In genomic region chr9:16063447-16063846, GRCm38 (mm10) we compare ENCODE assay signal across 25 mouse cellular contexts.
DNase-seq lines count a peak whose midpoint lies in the region; ATAC-seq and TF ChIP-seq lines count a peak whose summit lies in the region.
"Had no signal": no experiment of that assay in that cellular context is flagged by ENCODE, and none has a peak within 500 bp of the region (broad histone marks: within the 10 kb centered on the region; RNA-seq: fewer than 3 reads in every experiment).

No protein-coding gene starts in this region.

- H3K36me3 ChIP-seq in limb, embryonic 11.5 days (ENCODE audit: control insufficient read depth, insufficient read depth, low read length): no peaks in the 10 kb centered on the region
- H3K36me3 ChIP-seq in limb, embryonic 10.5 days: no peaks in the 10 kb centered on the region
- no peaks in the 10 kb centered on the region for H3K36me3 ChIP-seq in limb, embryonic 14.5 days (ENCODE audit: control insufficient read depth, insufficient read depth, low read length)
- H3K36me3 ChIP-seq: embryonic facial prominence, embryonic 12.5 days; embryonic facial prominence, embryonic 15.5 days; forebrain, embryonic 10.5 days; forebrain, embryonic 12.5 days had no signal

- H3K4me2 ChIP-seq in limb, embryonic 11.5 days (ENCODE audit: low read depth, severe bottlenecking): no peak overlapping the region
- no peak overlapping the region for H3K4me2 ChIP-seq in limb, embryonic 14.5 days (replicated peaks; ENCODE audit: low read depth, low read length, severe bottlenecking)
- H3K4me2 ChIP-seq: embryonic facial prominence, embryonic 12.5 days; embryonic facial prominence, embryonic 15.5 days; forebrain, embryonic 12.5 days had no signal

- H3K4me3 ChIP-seq in limb, embryonic 11.5 days (ENCODE audit: low read depth, low read length): no peak overlapping the region
- H3K4me3 ChIP-seq in limb, embryonic 10.5 days: no peak overlapping the region
- H3K4me3 ChIP-seq in limb, embryonic 14.5 days (replicated peaks; ENCODE audit: low read length): no peak overlapping the region
- H3K4me3 ChIP-seq: embryonic facial prominence, embryonic 12.5 days; embryonic facial prominence, embryonic 15.5 days; erythroblast, embryonic 14.5 days; forebrain, embryonic 10.5 days; forebrain, embryonic 12.5 days had no signal

- TF ChIP-seq POLR2A in limb, embryonic 14.5 days (IDR thresholded peaks at IDR 0.05; ENCODE audit: borderline replicate concordance, extremely low read depth, insufficient read depth, insufficient read length): no peak

- H3K27me3 ChIP-seq in limb, embryonic 11.5 days (ENCODE audit: control insufficient read depth, insufficient read depth, low read length): no peaks in the 10 kb centered on the region
- no peaks in the 10 kb centered on the region for H3K27me3 ChIP-seq in limb, embryonic 10.5 days (ENCODE audit: low read depth, poor library complexity, severe bottlenecking)
- H3K27me3 ChIP-seq in limb, embryonic 14.5 days (ENCODE audit: control insufficient read depth, insufficient read depth, low read length): no peaks in the 10 kb centered on the region
- H3K27me3 ChIP-seq: embryonic facial prominence, embryonic 12.5 days; embryonic facial prominence, embryonic 15.5 days; forebrain, embryonic 12.5 days; Patski had no signal

- 70% methylated on average over 4 of the region's 4 CpGs for WGBS in limb, embryonic 11.5 days
- WGBS in limb, embryonic 10.5 days: 89% methylated on average over 4 of the region's 4 CpGs
- WGBS in limb, embryonic 14.5 days: 61% methylated on average over 4 of the region's 4 CpGs

- no peak overlapping the region for H3K9ac ChIP-seq in limb, embryonic 11.5 days (ENCODE audit: low read length)
- H3K9ac ChIP-seq in limb, embryonic 14.5 days (ENCODE audit: low read depth, low read length, severe bottlenecking): no peak overlapping the region
- H3K9ac ChIP-seq: embryonic facial prominence, embryonic 12.5 days; embryonic facial prominence, embryonic 15.5 days; forebrain, embryonic 12.5 days had no signal

- 0 out of 2 replicates have a peak, but pooled peaks have one; percentile 57 for ATAC-seq in limb, embryonic 11.5 days (ENCODE audit: insufficient number of reproducible peaks, low FRiP score, low TSS enrichment, low read depth)
- ATAC-seq in limb, embryonic 14.5 days (ENCODE audit: low FRiP score, low read depth): 0 out of 2 replicates have a peak, but pooled peaks have one; percentile 47
- ATAC-seq: activated CD4-positive, CD25-positive, alpha-beta regulatory T cell, adult 4 months; forebrain, embryonic 14.5 days; forebrain, embryonic 16.5 days; Patski had no signal

- H3K27ac ChIP-seq in limb, embryonic 11.5 days (replicated peaks; ENCODE audit: low read depth, low read length): no peak overlapping the region
- no peak overlapping the region for H3K27ac ChIP-seq in limb, embryonic 10.5 days
- no peak overlapping the region for H3K27ac ChIP-seq in limb, embryonic 14.5 days (replicated peaks; ENCODE audit: low read depth, low read length)
- H3K27ac ChIP-seq: embryonic facial prominence, embryonic 12.5 days; embryonic facial prominence, embryonic 15.5 days; forebrain, embryonic 10.5 days; forebrain, embryonic 12.5 days had no signal

- DNase-seq in limb, embryonic 11.5 days (ENCODE audit: low spot score): no peak
- no peak for DNase-seq in limb, embryonic 10.5 days (ENCODE audit: low spot score)
- DNase-seq in brain, adult 2 months (ENCODE audit: low read depth, low spot score): peak; percentile 5
- DNase-seq in limb, embryonic 14.5 days (ENCODE audit: low spot score): no peak
- DNase-seq in MN1 (ENCODE audit: low spot score): no peak
- no peak for DNase-seq in thymus, postnatal 0 days (ENCODE audit: low spot score)
- DNase-seq: adrenal gland, adult 8-10 months; adrenal gland, postnatal 14 days; adrenal gland, postnatal 36 days; cerebellum, adult 11 months; cerebellum, adult 18-20 months; cerebellum, adult 8-10 months; cerebellum, adult 9-11 months; cerebellum, postnatal 14 days; cerebellum, postnatal 36 days; embryo, embryonic 11 days had no signal

- no peaks in the 10 kb centered on the region for H3K9me3 ChIP-seq in limb, embryonic 11.5 days (ENCODE audit: control insufficient read depth, low read length)
- no peaks in the 10 kb centered on the region for H3K9me3 ChIP-seq in limb, embryonic 10.5 days (replicated peaks)
- no peaks in the 10 kb centered on the region for H3K9me3 ChIP-seq in limb, embryonic 14.5 days (ENCODE audit: control insufficient read depth, low read length)
- H3K9me3 ChIP-seq: embryonic facial prominence, embryonic 12.5 days; embryonic facial prominence, embryonic 15.5 days; forebrain, embryonic 10.5 days; forebrain, embryonic 12.5 days had no signal

- no peaks in the 10 kb centered on the region for H3K4me1 ChIP-seq in limb, embryonic 11.5 days (ENCODE audit: control insufficient read depth, insufficient read depth, low read length)
- H3K4me1 ChIP-seq in limb, embryonic 10.5 days: no peaks in the 10 kb centered on the region
- no peaks in the 10 kb centered on the region for H3K4me1 ChIP-seq in limb, embryonic 14.5 days (ENCODE audit: control insufficient read depth, insufficient read depth, low read length)
- H3K4me1 ChIP-seq: embryonic facial prominence, embryonic 12.5 days; embryonic facial prominence, embryonic 15.5 days; forebrain, embryonic 10.5 days; forebrain, embryonic 12.5 days had no signal
